Mouse (Mus musculus) limb, embryonic 15.5 days (tissue): ENCODE measurements around the gene Tex22. TPM values are rescaled to one million over a fixed set of nuclear protein-coding genes. Genes with fewer than 3 reads are reported as not detected.

Experiments used
- ATAC-seq: fragments of 200-750 bp; cut with Nextera tagmentation; 2 replicates; pipeline ENCODE4 v1.8.0; 2017; ENCODE audit warnings: low read depth, moderate TSS enrichment; ENCODE audit not compliant: insufficient number of reproducible peaks, low FRiP score, low TSS enrichment
- H3K27ac ChIP-seq: fragments of 300-500 bp; sonication (generic); 2 replicates; pipeline ENCODE4 v1.5.1; 2015; ENCODE audit warnings: moderate library complexity, mild to moderate bottlenecking, inconsistent platforms
- H3K27me3 ChIP-seq: fragments of 300-500 bp; sonication (generic); 2 replicates; pipeline ENCODE4 v1.6.1; 2015; ENCODE audit warnings: inconsistent platforms
- H3K36me3 ChIP-seq: fragments of 300-500 bp; sonication (generic); 2 replicates; pipeline ENCODE4 v1.6.1; 2015; ENCODE audit warnings: inconsistent platforms
- H3K4me1 ChIP-seq: fragments of 300-500 bp; sonication (generic); 2 replicates; pipeline ENCODE4 v1.6.1; 2015; ENCODE audit warnings: inconsistent platforms
- H3K4me2 ChIP-seq: fragments of 300-500 bp; sonication (generic); 2 replicates; pipeline ENCODE4 v1.6.1; 2015; ENCODE audit warnings: mild to moderate bottlenecking, inconsistent platforms
- H3K4me3 ChIP-seq: fragments of 300-500 bp; sonication (generic); 2 replicates; pipeline ENCODE4 v1.5.1; 2015; ENCODE audit warnings: mild to moderate bottlenecking, inconsistent platforms
- H3K9ac ChIP-seq: fragments of 300-500 bp; sonication (generic); 2 replicates; pipeline ENCODE4 v1.6.1; 2015; ENCODE audit warnings: inconsistent platforms
- H3K9me3 ChIP-seq: fragments of 300-500 bp; sonication (generic); 2 replicates; pipeline ENCODE4 v1.6.1; 2016; ENCODE audit warnings: inconsistent platforms
- WGBS: fragments of 180-500 bp; shearing (Covaris S2); methylation state at CpG from one replicate; pipeline ENCODE4 v1.1.7; 2015; 5-methylcytosine and 5-hydroxymethylcytosine counted together
- microRNA-seq: library from miRNA; unstranded; fragments of <30 nt; microRNA quantifications from one replicate; pipeline ENCODE4, GENCODE M21; 2016
- polyA plus RNA-seq: library from polyadenylated mRNA; unstranded; fragments of >200 nt; fragmentation: Nextera tagmentation; extraction: Ambion mirVana; gene quantifications from 2 replicates; pipeline ENCODE4 v1.2.1, GENCODE M21; 2015

The Tex22 gene
- polyA plus RNA-seq, 1 experiment from 2014 or later, result not detected

DNA sequence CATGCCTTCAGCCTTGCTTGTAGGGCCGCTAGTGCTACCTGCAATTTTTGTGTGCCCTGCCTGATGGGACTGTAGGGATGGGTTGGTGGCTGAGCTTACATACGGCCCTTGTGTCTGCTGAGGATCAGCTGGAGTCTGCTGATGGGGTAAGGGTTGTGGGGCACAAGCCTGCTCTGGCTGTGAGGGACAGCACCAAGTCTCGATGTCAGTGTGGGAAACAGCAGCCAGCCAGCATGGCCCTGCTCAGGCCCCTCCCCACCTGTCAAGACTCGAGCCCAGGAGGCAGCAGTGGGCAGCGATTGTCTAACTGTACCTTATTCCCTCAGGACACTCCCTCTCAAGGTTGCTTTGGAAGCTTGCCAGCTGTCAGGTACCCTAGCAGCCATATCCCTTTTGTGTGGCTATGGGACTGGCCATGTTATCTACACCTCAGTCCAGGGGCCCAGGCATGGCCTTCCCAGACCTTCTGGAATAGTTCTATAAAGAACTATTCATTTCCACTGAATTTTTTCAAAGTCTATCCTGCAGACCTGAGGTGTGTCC lies 59.6 kb downstream of the Tex22 start:
- no peak overlapping the region for H3K4me3 ChIP-seq
- H3K4me1 ChIP-seq, result 0 out of 2 replicates have a peak, but pooled peaks cover 9% of the 10 kb centered on the region
- no peaks in the 10 kb centered on the region for H3K9me3 ChIP-seq
- H3K9ac ChIP-seq, result no peak overlapping the region
- ATAC-seq, result no peak
- H3K27me3 ChIP-seq, result no peaks in the 10 kb centered on the region
- whole genome bisulfite sequencing, result 64% methylated on average over 5 of the region's 5 CpGs
- H3K36me3 ChIP-seq, result peaks cover 99% of the 10 kb centered on the region
- no peak overlapping the region for H3K4me2 ChIP-seq
- no peak overlapping the region for H3K27ac ChIP-seq

DNA sequence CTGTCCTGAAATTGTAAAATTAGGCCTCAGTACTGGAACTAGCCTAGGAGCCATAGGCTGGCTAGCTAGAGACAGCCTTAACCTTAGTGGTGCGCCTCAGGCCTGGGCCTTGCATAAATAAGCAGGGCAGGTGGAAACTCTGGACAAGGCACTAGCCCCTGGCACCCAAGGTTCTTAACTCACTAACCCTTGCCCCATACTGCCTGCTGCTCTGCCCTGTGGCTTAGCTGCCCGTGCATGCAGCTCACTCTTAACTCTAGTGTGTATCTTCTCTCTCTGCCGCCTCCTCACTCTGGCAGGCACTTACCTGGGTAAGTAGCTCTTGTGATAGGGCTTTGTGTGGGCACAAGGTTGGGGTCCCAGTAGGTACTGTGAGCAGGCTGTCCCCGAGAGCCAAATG lies 60.2 kb downstream of the Tex22 start:
- Histone ChIP-seq H3K9me3 (no peaks in the 10 kb centered on the region), H3K27me3 (no peaks in the 10 kb centered on the region), H3K4me3 (no peak overlapping the region), H3K36me3 (peaks cover 93% of the 10 kb centered on the region), H3K9ac (no peak overlapping the region), H3K4me1 (peaks cover 14% of the 10 kb centered on the region), H3K27ac (no peak overlapping the region), H3K4me2 (no peak overlapping the region)
- WGBS, result 91% methylated on average over 4 of the region's 4 CpGs
- ATAC-seq, result no peak

DNA sequence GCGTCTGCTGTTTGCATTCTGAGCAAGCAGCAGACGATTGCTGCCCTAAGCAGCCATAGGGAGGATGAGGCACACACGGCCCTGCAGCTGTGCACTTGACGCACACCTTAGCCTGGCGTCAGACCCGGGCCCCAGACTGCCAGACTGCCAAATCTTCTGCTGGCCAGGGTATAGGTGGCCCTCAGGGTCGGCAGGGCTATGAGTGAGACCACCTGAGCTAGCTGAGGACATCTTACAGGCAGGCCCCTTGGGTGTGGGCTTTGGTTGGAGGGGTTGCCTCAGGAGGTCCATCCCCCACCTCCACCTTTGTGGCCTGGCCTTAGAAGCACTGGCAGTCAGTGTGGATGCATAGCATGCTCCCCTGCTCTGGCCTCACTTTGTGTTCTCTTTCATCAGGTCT lies 61.1 kb downstream of the Tex22 start:
- 80% methylated on average over 7 of the region's 7 CpGs for WGBS
- Histone ChIP-seq H3K9ac (no peak overlapping the region), H3K27ac (no peak overlapping the region), H3K27me3 (peaks cover 4% of the 10 kb centered on the region), H3K36me3 (peaks cover 84% of the 10 kb centered on the region), H3K4me3 (no peak overlapping the region), H3K4me1 (peaks cover 23% of the 10 kb centered on the region), H3K9me3 (no peaks in the 10 kb centered on the region), H3K4me2 (no peak overlapping the region)
- no peak for ATAC-seq

DNA sequence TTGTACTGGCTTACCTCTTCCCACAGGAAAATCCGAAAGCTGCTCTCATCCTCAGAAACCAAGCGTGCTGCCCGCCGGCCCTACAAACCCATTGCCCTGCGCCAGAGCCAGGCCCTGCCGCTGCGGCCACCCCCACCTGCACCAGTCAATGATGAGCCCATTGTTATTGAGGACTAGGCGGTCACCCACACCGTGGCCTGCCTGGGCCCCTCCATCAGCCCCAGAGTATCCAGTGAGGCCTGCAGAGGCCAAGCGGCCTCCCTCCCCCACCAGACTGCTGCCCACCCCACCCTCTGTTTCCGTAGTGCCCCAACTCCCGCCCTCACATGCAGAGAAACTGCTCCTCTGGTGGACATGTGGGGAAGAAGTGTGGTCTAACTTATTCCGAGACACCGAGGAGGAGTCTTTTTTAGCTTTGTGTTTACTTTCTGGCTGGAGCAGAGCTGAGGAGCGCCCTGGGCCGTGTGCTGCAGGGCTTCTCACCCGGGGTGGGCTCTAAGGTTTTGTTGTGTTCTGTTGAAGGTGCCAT lies 62.3 kb downstream of the Tex22 start:
- no peak overlapping the region for H3K9ac ChIP-seq
- H3K27me3 ChIP-seq, result peaks cover 16% of the 10 kb centered on the region
- H3K4me2 ChIP-seq, result no peak overlapping the region
- H3K9me3 ChIP-seq, result no peaks in the 10 kb centered on the region
- WGBS, result 81% methylated on average over 17 of the region's 17 CpGs
- peaks cover 73% of the 10 kb centered on the region for H3K36me3 ChIP-seq
- H3K4me1 ChIP-seq, result peaks cover 33% of the 10 kb centered on the region
- no peak for ATAC-seq
- no peak overlapping the region for H3K27ac ChIP-seq
- H3K4me3 ChIP-seq, result no peak overlapping the region

DNA sequence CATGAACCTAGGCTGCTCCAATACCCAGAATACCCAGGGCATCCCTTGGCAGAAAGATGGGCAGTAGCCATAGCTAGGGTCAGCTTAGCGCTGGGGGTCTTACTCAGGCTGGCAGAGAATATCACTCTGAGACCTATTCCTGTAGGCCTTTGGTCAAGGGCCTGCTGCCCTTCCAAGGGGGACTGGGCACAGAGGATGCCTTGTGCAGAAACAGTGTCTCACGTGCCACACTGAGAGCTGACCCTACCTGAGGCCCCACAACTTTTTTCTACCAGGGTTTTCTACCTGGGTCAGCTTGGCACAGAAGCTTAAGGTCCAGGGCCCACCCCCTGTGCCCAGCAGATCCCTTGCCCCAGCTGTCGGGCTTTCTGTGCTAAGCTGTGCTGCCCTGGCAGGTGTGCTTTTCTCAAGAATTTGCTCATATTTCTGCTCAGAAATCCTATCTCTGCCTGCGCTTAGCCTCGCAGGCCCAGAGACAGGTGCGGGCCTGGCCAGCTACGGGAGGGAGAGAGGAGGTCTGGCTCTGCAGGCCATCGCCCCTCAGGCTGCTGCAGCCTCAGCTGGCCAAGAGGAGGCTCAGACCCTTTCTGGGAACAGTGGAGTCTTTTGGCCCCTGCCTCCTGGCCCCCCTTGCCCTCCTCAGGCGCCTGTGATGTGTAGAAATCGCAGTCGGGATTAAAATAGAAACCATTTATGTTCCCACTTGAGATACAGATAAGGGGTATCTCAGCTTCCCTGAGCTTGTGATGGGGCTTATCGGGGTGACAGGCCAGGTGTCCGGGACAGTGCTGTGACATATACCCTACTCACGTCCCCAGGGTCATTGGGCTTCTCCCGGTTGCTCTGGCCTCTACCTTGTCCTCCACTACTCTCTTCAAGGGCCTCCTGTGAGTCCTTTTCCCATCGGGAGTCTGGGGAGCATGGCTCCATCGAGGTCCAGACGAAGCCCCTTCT lies 63.2 kb downstream of the Tex22 start:
- Histone ChIP-seq H3K9ac (no peak overlapping the region), H3K27me3 (peaks cover 26% of the 10 kb centered on the region), H3K27ac (no peak overlapping the region), H3K4me2 (no peak overlapping the region), H3K4me3 (no peak overlapping the region), H3K4me1 (peaks cover 42% of the 10 kb centered on the region), H3K9me3 (no peaks in the 10 kb centered on the region), H3K36me3 (peaks cover 63% of the 10 kb centered on the region)
- WGBS, result 83% methylated on average over 18 of the region's 18 CpGs
- ATAC-seq, result no peak

DNA sequence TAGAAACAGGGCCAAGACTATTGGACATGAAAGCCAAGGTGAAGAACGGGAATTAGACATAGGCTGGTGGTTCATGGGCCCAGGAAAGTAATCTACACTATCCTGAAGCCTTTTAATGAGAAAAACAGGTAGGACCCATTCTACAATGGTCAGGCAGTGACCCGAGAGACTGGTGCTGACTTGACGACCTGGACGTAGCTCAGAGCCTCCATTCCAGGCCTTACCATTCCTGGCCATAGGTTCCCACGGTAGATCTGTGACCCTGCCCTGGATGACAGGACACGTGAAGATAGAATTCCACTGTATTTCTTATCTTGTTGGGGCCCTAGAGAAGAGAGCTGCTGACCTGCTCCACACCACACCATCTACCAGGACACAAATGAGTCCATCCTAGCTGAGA lies 64.0 kb downstream of the Tex22 start:
- peaks cover 33% of the 10 kb centered on the region for H3K27me3 ChIP-seq
- no peak overlapping the region for H3K27ac ChIP-seq
- H3K36me3 ChIP-seq, result peaks cover 55% of the 10 kb centered on the region
- no peak overlapping the region for H3K9ac ChIP-seq
- H3K4me3 ChIP-seq, result no peak overlapping the region
- no peaks in the 10 kb centered on the region for H3K9me3 ChIP-seq
- no peak for ATAC-seq
- peaks cover 43% of the 10 kb centered on the region for H3K4me1 ChIP-seq
- no peak overlapping the region for H3K4me2 ChIP-seq
- WGBS, result 70% methylated on average over 6 of the region's 6 CpGs

Small RNA genes lying within 50 kb of the gene (microRNA-seq; reads per million reads assigned to microRNA genes)
- gene Gm44471, result not detected

Other genes with a start within 250 kb of the Tex22 start
- gene Cdca4, start 245.1 kb upstream of the Tex22 start, polyA plus RNA-seq, result 105 TPM in 2 replicates
- gene Gpr132, start 206.3 kb upstream of the Tex22 start, polyA plus RNA-seq, result 0.20 and 0.41 TPM in 2 replicates
- gene Jag2, start 144.7 kb upstream of the Tex22 start, polyA plus RNA-seq, result 10.3 and 11.6 TPM in 2 replicates
- 70.5 and 71.2 TPM in 2 replicates for gene Nudt14, start 132.4 kb upstream of the Tex22 start, polyA plus RNA-seq
- gene Btbd6, start 98.0 kb upstream of the Tex22 start, polyA plus RNA-seq, result 25.4 and 26.3 TPM in 2 replicates
- 57.1 and 61.7 TPM in 2 replicates for gene Brf1, start 73.8 kb upstream of the Tex22 start, polyA plus RNA-seq
- 12.9 and 13.8 TPM in 2 replicates for gene Pacs2, start 60.0 kb upstream of the Tex22 start, polyA plus RNA-seq
- gene Mta1, start 23.8 kb downstream of the Tex22 start, polyA plus RNA-seq, result 10.6 and 12.9 TPM in 2 replicates
- gene Crip2, start 65.7 kb downstream of the Tex22 start, polyA plus RNA-seq, result 113 and 182 TPM in 2 replicates
- 560 and 613 TPM in 2 replicates for gene Crip1, start 71.8 kb downstream of the Tex22 start, polyA plus RNA-seq
- gene Tedc1, start 81.9 kb downstream of the Tex22 start, polyA plus RNA-seq, result 25.4 and 28.5 TPM in 2 replicates
- 12.7 and 17.1 TPM in 2 replicates for gene Tmem121, start 111.4 kb downstream of the Tex22 start, polyA plus RNA-seq